Mouse (Mus musculus) CD8-positive naive resting alpha-beta T cell, adult 2 months (primary cell): Measurements from ENCODE around the gene Nfu1.

ENCODE experiments used
- DNase-seq, 2 experiments: peaks; one replicate each; pipeline ENCODE4 v3.0.0; 2022; ENCODE audit warnings: low read depth in 2 of 2, low spot score in 2 of 2

The Nfu1 gene

GRCm38 (mm10) chr6:87008887-87009286, at the start of gene Nfu1:
Gene Nfu1 (plus strand): TSS chr6:87009236.
- DNase-seq = no peak

GRCm38 (mm10) chr6:86963987-86964685, 44.9 kb upstream of the Nfu1 start:
- no peak for DNase-seq

- DNase-seq = no peak
Measured at GRCm38 (mm10) chr6:86967166-86967565, 41.9 kb upstream of the Nfu1 start.

- DNase-seq = no peak
Measured at GRCm38 (mm10) chr6:86973956-86974355, 35.1 kb upstream of the Nfu1 start.

- no peak for DNase-seq
Measured at GRCm38 (mm10) chr6:86978156-86978908, 30.7 kb upstream of the Nfu1 start.

GRCm38 (mm10) chr6:86978909-86979265, 30.1 kb upstream of the Nfu1 start:
- DNase-seq = no peak

- DNase-seq = no peak
Measured at GRCm38 (mm10) chr6:86981206-86981605, 27.8 kb upstream of the Nfu1 start.

GRCm38 (mm10) chr6:86985314-86986106, 23.5 kb upstream of the Nfu1 start:
- no peak for DNase-seq

GRCm38 (mm10) chr6:86989576-86989975, 19.5 kb upstream of the Nfu1 start:
- no peak for DNase-seq

GRCm38 (mm10) chr6:86991041-86991440, 18.0 kb upstream of the Nfu1 start:
- DNase-seq = no peak

GRCm38 (mm10) chr6:86992349-86992748, 16.7 kb upstream of the Nfu1 start:
- DNase-seq = no peak

GRCm38 (mm10) chr6:86994254-86994653, 14.8 kb upstream of the Nfu1 start:
- no peak for DNase-seq

- DNase-seq = no peak
Measured at GRCm38 (mm10) chr6:86996629-86997307, 12.3 kb upstream of the Nfu1 start.

- no peak for DNase-seq
Measured at GRCm38 (mm10) chr6:86997360-86997759, 11.7 kb upstream of the Nfu1 start.

GRCm38 (mm10) chr6:87001995-87002394, 7.0 kb upstream of the Nfu1 start:
- DNase-seq = no peak

- peak; percentile 65 to 75 for DNase-seq
Measured at GRCm38 (mm10) chr6:87002521-87003055, 6.4 kb upstream of the Nfu1 start.

- DNase-seq = no peak
Measured at GRCm38 (mm10) chr6:87004099-87004498, 4.9 kb upstream of the Nfu1 start.

GRCm38 (mm10) chr6:87005577-87005976, 3.5 kb upstream of the Nfu1 start:
- DNase-seq = no peak

- DNase-seq = peak; percentile 91 to 93
Measured at GRCm38 (mm10) chr6:87009692-87010328, 774 bp downstream of the Nfu1 start.

- peak; percentile 46 to 57 for DNase-seq
Measured at GRCm38 (mm10) chr6:87016916-87017315, 7.9 kb downstream of the Nfu1 start.

- DNase-seq = no peak
Measured at GRCm38 (mm10) chr6:87018874-87019273, 9.8 kb downstream of the Nfu1 start.
